Mouse (Mus musculus): ENCODE measurements around the gene Kirrel3. TPM values are rescaled to one million over a fixed set of nuclear protein-coding genes. Genes with fewer than 3 reads are reported as not detected.

Kirrel3 gene
- polyA plus RNA-seq, 1 experiment: not detected

- TF ChIP-seq GATA1 (IDR thresholded peaks at IDR 0.05; ENCODE audit: low read length) (no peak), TAL1 (IDR thresholded peaks at IDR 0.05; ENCODE audit: low read length) (no peak)
- no peaks in the 10 kb centered on the region for H3K9me3 ChIP-seq (ENCODE audit: control insufficient read depth, low read length)
- no peaks in the 10 kb centered on the region for H3K4me1 ChIP-seq (ENCODE audit: control insufficient read depth)
- no peaks in the 10 kb centered on the region for H3K36me3 ChIP-seq (ENCODE audit: control insufficient read depth)
- H3K4me3 ChIP-seq (replicated peaks): no peak overlapping the region
- H3K27me3 ChIP-seq (ENCODE audit: control insufficient read depth): no peaks in the 10 kb centered on the region
These were observed 56.2 kb downstream of the Kirrel3 start for GRCm38 (mm10) chr9:34541908-34542307.

GRCm38 (mm10) chr9:34555699-34556098 is 70.0 kb downstream of the Kirrel3 start:
- Histone ChIP-seq H3K36me3 (ENCODE audit: control insufficient read depth) (no peaks in the 10 kb centered on the region), H3K9me3 (ENCODE audit: control insufficient read depth, low read length) (no peaks in the 10 kb centered on the region), H3K4me3 (replicated peaks) (no peak overlapping the region), H3K4me1 (ENCODE audit: control insufficient read depth) (no peaks in the 10 kb centered on the region), H3K27me3 (ENCODE audit: control insufficient read depth) (no peaks in the 10 kb centered on the region)
- no peak for TF ChIP-seq TAL1 (IDR thresholded peaks at IDR 0.05; ENCODE audit: low read length)
- no peak for TF ChIP-seq GATA1 (IDR thresholded peaks at IDR 0.05; ENCODE audit: low read length)

GRCm38 (mm10) chr9:34557846-34558245 is 72.2 kb downstream of the Kirrel3 start:
- H3K4me3 ChIP-seq (replicated peaks): no peak overlapping the region
- no peaks in the 10 kb centered on the region for H3K4me1 ChIP-seq (ENCODE audit: control insufficient read depth)
- H3K36me3 ChIP-seq (ENCODE audit: control insufficient read depth): no peaks in the 10 kb centered on the region
- H3K27me3 ChIP-seq (ENCODE audit: control insufficient read depth): no peaks in the 10 kb centered on the region
- H3K9me3 ChIP-seq (ENCODE audit: control insufficient read depth, low read length): no peaks in the 10 kb centered on the region
- TF ChIP-seq GATA1 (IDR thresholded peaks at IDR 0.05; ENCODE audit: low read length): no peak
- TF ChIP-seq TAL1 (IDR thresholded peaks at IDR 0.05; ENCODE audit: low read length): no peak

- H3K4me1 ChIP-seq (ENCODE audit: control insufficient read depth): no peaks in the 10 kb centered on the region
- no peaks in the 10 kb centered on the region for H3K27me3 ChIP-seq (ENCODE audit: control insufficient read depth)
- no peaks in the 10 kb centered on the region for H3K36me3 ChIP-seq (ENCODE audit: control insufficient read depth)
- no peaks in the 10 kb centered on the region for H3K9me3 ChIP-seq (ENCODE audit: control insufficient read depth, low read length)
- no peak overlapping the region for H3K4me3 ChIP-seq (replicated peaks)
- TF ChIP-seq TAL1 (IDR thresholded peaks at IDR 0.05; ENCODE audit: low read length) (no peak), GATA1 (IDR thresholded peaks at IDR 0.05; ENCODE audit: low read length) (no peak)
These were observed 72.7 kb downstream of the Kirrel3 start for GRCm38 (mm10) chr9:34558291-34558899.

GRCm38 (mm10) chr9:34559102-34559501 is 73.4 kb downstream of the Kirrel3 start:
- H3K4me1 ChIP-seq (ENCODE audit: control insufficient read depth): no peaks in the 10 kb centered on the region
- H3K27me3 ChIP-seq (ENCODE audit: control insufficient read depth): no peaks in the 10 kb centered on the region
- H3K36me3 ChIP-seq (ENCODE audit: control insufficient read depth): no peaks in the 10 kb centered on the region
- TF ChIP-seq TAL1 (IDR thresholded peaks at IDR 0.05; ENCODE audit: low read length) (no peak), GATA1 (IDR thresholded peaks at IDR 0.05; ENCODE audit: low read length) (no peak)
- H3K9me3 ChIP-seq (ENCODE audit: control insufficient read depth, low read length): no peaks in the 10 kb centered on the region
- H3K4me3 ChIP-seq (replicated peaks): no peak overlapping the region

GRCm38 (mm10) chr9:34561281-34561680 is 75.6 kb downstream of the Kirrel3 start:
- TF ChIP-seq TAL1 (IDR thresholded peaks at IDR 0.05; ENCODE audit: low read length) (no peak), GATA1 (IDR thresholded peaks at IDR 0.05; ENCODE audit: low read length) (no peak)
- H3K9me3 ChIP-seq (ENCODE audit: control insufficient read depth, low read length): no peaks in the 10 kb centered on the region
- no peak overlapping the region for H3K4me3 ChIP-seq (replicated peaks)
- no peaks in the 10 kb centered on the region for H3K36me3 ChIP-seq (ENCODE audit: control insufficient read depth)
- H3K27me3 ChIP-seq (ENCODE audit: control insufficient read depth): no peaks in the 10 kb centered on the region
- no peaks in the 10 kb centered on the region for H3K4me1 ChIP-seq (ENCODE audit: control insufficient read depth)

GRCm38 (mm10) chr9:34562437-34563000 is 76.8 kb downstream of the Kirrel3 start:
- H3K36me3 ChIP-seq (ENCODE audit: control insufficient read depth): no peaks in the 10 kb centered on the region
- no peak overlapping the region for H3K4me3 ChIP-seq (replicated peaks)
- no peaks in the 10 kb centered on the region for H3K9me3 ChIP-seq (ENCODE audit: control insufficient read depth, low read length)

GRCm38 (mm10) chr9:34573906-34574305 is 88.2 kb downstream of the Kirrel3 start:
- Histone ChIP-seq H3K27me3 (ENCODE audit: control insufficient read depth) (no peaks in the 10 kb centered on the region), H3K36me3 (ENCODE audit: control insufficient read depth) (no peaks in the 10 kb centered on the region), H3K9me3 (ENCODE audit: control insufficient read depth, low read length) (no peaks in the 10 kb centered on the region), H3K4me3 (replicated peaks) (no peak overlapping the region), H3K4me1 (ENCODE audit: control insufficient read depth) (no peaks in the 10 kb centered on the region)
- TF ChIP-seq GATA1 (IDR thresholded peaks at IDR 0.05; ENCODE audit: low read length): no peak
- TF ChIP-seq TAL1 (IDR thresholded peaks at IDR 0.05; ENCODE audit: low read length): no peak

More at GRCm38 (mm10) chr9:34562437-34563000, 76.8 kb downstream of the Kirrel3 start:
- TF ChIP-seq TAL1 (IDR thresholded peaks at IDR 0.05; ENCODE audit: low read length) (no peak), GATA1 (IDR thresholded peaks at IDR 0.05; ENCODE audit: low read length) (no peak)
- Histone ChIP-seq H3K27me3 (ENCODE audit: control insufficient read depth) (no peaks in the 10 kb centered on the region), H3K4me1 (ENCODE audit: control insufficient read depth) (no peaks in the 10 kb centered on the region)

- no peaks in the 10 kb centered on the region for H3K27me3 ChIP-seq (ENCODE audit: control insufficient read depth)
- no peaks in the 10 kb centered on the region for H3K36me3 ChIP-seq (ENCODE audit: control insufficient read depth)
- H3K4me1 ChIP-seq (ENCODE audit: control insufficient read depth): no peaks in the 10 kb centered on the region
- no peak overlapping the region for H3K4me3 ChIP-seq (replicated peaks)
- H3K9me3 ChIP-seq (ENCODE audit: control insufficient read depth, low read length): no peaks in the 10 kb centered on the region
- TF ChIP-seq GATA1 (IDR thresholded peaks at IDR 0.05; ENCODE audit: low read length): no peak
- TF ChIP-seq TAL1 (IDR thresholded peaks at IDR 0.05; ENCODE audit: low read length): no peak
These were observed 88.9 kb downstream of the Kirrel3 start for GRCm38 (mm10) chr9:34574611-34575010.
